Mouse (Mus musculus): ENCODE results near the gene Rtkn2.

Rtkn2 gene

DNA sequence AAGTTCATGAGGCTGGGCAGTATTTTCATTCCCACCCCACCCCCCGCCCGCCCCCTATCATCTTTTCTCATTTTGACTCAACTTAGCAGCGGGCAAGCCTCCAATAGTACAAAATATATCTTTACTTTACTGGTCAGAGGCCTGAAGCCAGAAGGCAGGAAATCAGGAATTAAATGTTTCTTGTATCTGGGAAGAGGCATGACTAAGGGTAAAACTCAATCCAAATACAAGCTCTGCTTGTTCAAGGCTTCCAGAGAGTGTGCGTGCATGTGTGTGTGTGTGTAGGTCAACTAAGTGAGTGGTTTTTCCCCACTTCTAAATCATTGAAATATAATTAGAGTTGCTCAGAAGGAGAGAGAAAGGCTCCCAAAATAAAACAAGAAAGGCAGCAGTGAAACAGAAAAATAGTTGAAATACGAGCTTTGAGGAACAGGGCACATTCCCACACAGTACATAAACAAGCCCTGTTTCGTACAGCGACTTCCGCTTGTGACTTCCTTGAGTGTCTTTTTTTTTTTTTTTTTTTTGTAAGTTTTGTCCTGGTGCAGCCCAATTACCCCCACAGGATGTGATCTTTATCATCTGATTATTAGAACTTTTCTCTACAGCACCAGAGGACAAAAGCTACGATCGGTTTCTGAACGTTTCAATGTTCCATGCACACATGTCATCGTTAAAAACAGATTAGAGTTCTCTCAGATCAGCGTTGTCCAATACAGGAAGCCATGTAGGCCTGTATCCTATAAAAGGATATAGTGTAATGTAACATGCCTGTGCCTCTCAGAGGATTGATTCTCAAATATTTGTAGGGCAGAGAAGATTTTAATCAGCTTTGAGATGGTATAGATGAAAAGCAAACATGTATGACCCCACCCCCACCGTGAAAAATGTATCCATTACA lies 125.8 kb downstream of the Rtkn2 start:
- DNase-seq (ENCODE audit: low read depth): no peak

DNA sequence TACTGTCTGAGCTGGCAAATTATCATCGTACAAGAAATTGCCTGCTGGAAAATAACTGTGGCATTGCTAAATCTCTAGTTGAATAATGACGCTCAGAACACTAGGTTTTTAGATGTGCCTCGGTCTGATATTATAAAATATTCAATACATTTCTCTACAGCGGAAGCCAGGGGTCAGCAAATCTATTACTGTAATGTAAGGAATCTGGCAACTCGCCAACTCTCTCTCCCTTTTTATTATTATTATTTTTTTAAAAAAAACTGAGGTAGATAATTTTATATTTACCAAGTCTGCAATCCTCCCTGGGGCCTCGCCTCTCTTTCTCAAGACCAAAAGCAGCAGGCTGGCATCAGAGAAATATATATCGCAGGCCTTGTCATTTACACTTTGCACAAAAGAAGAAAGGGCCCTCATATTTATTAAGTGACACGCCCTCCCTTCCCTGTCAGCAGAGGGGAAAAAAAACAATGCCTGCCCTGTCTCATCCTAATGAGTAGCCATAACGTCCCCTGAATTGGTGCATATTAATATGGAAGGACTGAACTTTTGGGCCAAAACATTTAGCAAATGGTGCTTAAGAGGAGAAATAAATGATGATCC lies 127.1 kb downstream of the Rtkn2 start:
- DNase-seq (ENCODE audit: low read depth): no peak

GRCm38 (mm10) chr10:68107716-68108115 lies 128.3 kb downstream of the Rtkn2 start:
- DNase-seq (ENCODE audit: low read depth): no peak
